Mouse (Mus musculus): Measurements from ENCODE around the gene Hnrnpa3.

GRCm38 (mm10) chr2:75614577-75614976, 44.5 kb upstream of the Hnrnpa3 start:
- TF ChIP-seq RCOR1 (IDR thresholded peaks at IDR 0.05; ENCODE audit: low read depth, low read length) (no peak), ETS1 (IDR thresholded peaks at IDR 0.05; ENCODE audit: low read depth, low read length) (no peak), MAZ (IDR thresholded peaks at IDR 0.05; ENCODE audit: low read depth, low read length) (no peak), CTCF (IDR thresholded peaks at IDR 0.05 in 2 of 3, conservative IDR thresholded peaks at IDR 0.05 in 1 of 3; ENCODE audit: control insufficient read depth in 1 of 3, insufficient read depth in 1 of 3, low read depth in 2 of 3, low read length in 3 of 3, poor library complexity in 1 of 3, severe bottlenecking in 1 of 3) (no peak), POLR2AphosphoS5 (IDR thresholded peaks at IDR 0.05; ENCODE audit: borderline replicate concordance, low read depth, low read length) (no peak), SIN3A (IDR thresholded peaks at IDR 0.05; ENCODE audit: low read length) (no peak), MEF2A (IDR thresholded peaks at IDR 0.05; ENCODE audit: extremely low read depth, insufficient replicate concordance, low read depth, low read length, poor library complexity, severe bottlenecking) (no peak), ZNF384 (IDR thresholded peaks at IDR 0.05; ENCODE audit: low read depth, low read length) (no peak), RAD21 (IDR thresholded peaks at IDR 0.05; ENCODE audit: low read depth, low read length) (no peak), ZMIZ1 (IDR thresholded peaks at IDR 0.05; ENCODE audit: low read depth, low read length) (no peak), NELFE (IDR thresholded peaks at IDR 0.05; ENCODE audit: low read depth, low read length) (no peak), MAFK (IDR thresholded peaks at IDR 0.05; ENCODE audit: borderline replicate concordance, low read depth, low read length) (no peak), ZC3H11A (IDR thresholded peaks at IDR 0.05; ENCODE audit: low read depth, low read length) (no peak), SMC3 (IDR thresholded peaks at IDR 0.05; ENCODE audit: low read depth, low read length) (no peak)
